In genomic region chr2:26639083-26639482, GRCm38 (mm10) we compare ENCODE assay signal across 8 mouse cellular contexts. TPM values are rescaled to one million over a fixed set of nuclear protein-coding genes. Genes with fewer than 3 reads are reported as not detected.
DNase-seq lines count a peak whose midpoint lies in the region; ATAC-seq and TF ChIP-seq lines count a peak whose summit lies in the region.

No protein-coding gene starts in this region.

- intact Hi-C loops in left cerebral cortex, postnatal 36 days (cut with DNase I): loop anchor here (10.0 kb wide), 1 partner anchor 376 kb away; no protein-coding TSS in a partner anchor

- WGBS in spleen, adult 2 months: 1% methylated on average over 8 of the region's 8 CpGs

- ATAC-seq in cerebellum, adult (ENCODE audit: insufficient number of reproducible peaks, low FRiP score, low TSS enrichment): no peak

- H3K27me3 ChIP-seq in spleen, adult 2 months (ENCODE audit: control insufficient read depth, insufficient read depth, low read length): no peaks in the 10 kb centered on the region

- peak overlapping the region; percentile 41 for H3K4me3 ChIP-seq in spleen, adult 2 months (ENCODE audit: extremely low read depth, insufficient read depth, insufficient read length)

- peaks cover 13% of the 10 kb centered on the region for H3K36me3 ChIP-seq in spleen, adult 2 months (ENCODE audit: control insufficient read depth, insufficient read depth, low read length)

- H3K4me1 ChIP-seq in spleen, adult 2 months (ENCODE audit: control insufficient read depth, insufficient read depth, insufficient read length): peaks cover 14% of the 10 kb centered on the region; the same call in 1 of the 2 replicates

- H3K27ac ChIP-seq in spleen, adult 2 months (ENCODE audit: insufficient read depth, low read length): no peak overlapping the region

- peak; percentile 28 for DNase-seq in cerebellum, adult 9-10 months
- DNase-seq in adipocyte (ENCODE audit: low spot score): peak; percentile 68
- peak; percentile 35 for DNase-seq in forelimb bud, embryonic 11.5 days (ENCODE audit: low read depth, low spot score)
- DNase-seq in kidney, adult 9 months: peak; percentile 62
- peak; percentile 60 for DNase-seq in lung, postnatal 14 days
- peak in 1 of 2 experiments; percentile 62 for DNase-seq in spleen, adult 2 months (ENCODE audit: low read depth in 1 of 2, low spot score in 2 of 2)
- DNase-seq in left cerebral cortex, postnatal 36 days (ENCODE audit: low spot score in 2 of 2): no peak

- TF ChIP-seq CTCF in spleen, adult 2 months (IDR thresholded peaks at IDR 0.05; ENCODE audit: extremely low read depth, insufficient read depth, insufficient read length, insufficient replicate concordance): peak; percentile 63; the same call in 1 of the 2 replicates

- no peak for TF ChIP-seq POLR2A in spleen, adult 2 months (IDR thresholded peaks at IDR 0.05; ENCODE audit: low read depth, low read length)

RNA-seq across cellular contexts. Expression of gene Fam69b, which starts 10.8 kb away (rescaled TPM):
- 3.0 and 3.6 TPM in 2 replicates for polyA plus RNA-seq in spleen, adult 2 months (2012; rRNA removed)
- 10 to 100 TPM; 69.1 to 81.4 TPM for total RNA-seq in left cerebral cortex, postnatal 36 days (2021)

RNA-seq across cellular contexts. Expression of gene Lcn4, which starts 32.0 kb away (rescaled TPM):
- polyA plus RNA-seq in spleen, adult 2 months (2012; rRNA removed): 0.90 and 1.3 TPM in 2 replicates
- total RNA-seq in left cerebral cortex, postnatal 36 days (2021): not detected

RNA-seq across cellular contexts. Expression of gene Agpat2, which starts 34.9 kb away (rescaled TPM):
- polyA plus RNA-seq in spleen, adult 2 months (2012; rRNA removed): 22.7 and 27.7 TPM in 2 replicates
- 1 to 10 TPM; 1.5 to 1.6 TPM for total RNA-seq in left cerebral cortex, postnatal 36 days (2021)

RNA-seq across cellular contexts. Expression of gene Gm20532, which starts 52.6 kb away (rescaled TPM):
- not detected in 2 replicates for polyA plus RNA-seq in spleen, adult 2 months (2012; rRNA removed)
- total RNA-seq in left cerebral cortex, postnatal 36 days (2021): not detected

RNA-seq across cellular contexts. Expression of gene Egfl7, which starts 59.3 kb away (rescaled TPM):
- polyA plus RNA-seq in spleen, adult 2 months (2012; rRNA removed): 167 and 196 TPM in 2 replicates
- 10 to 100 TPM; 61.6 to 85.2 TPM for total RNA-seq in left cerebral cortex, postnatal 36 days (2021)

Comparison
In these comparisons a context has a peak if more than half of its experiments do, and no peak if none do; other contexts are left out.
1. DNase-seq: peak in cerebellum, adult 9-10 months (single experiment), adipocyte (single experiment), forelimb bud, embryonic 11.5 days (single experiment), kidney, adult 9 months (single experiment) and lung, postnatal 14 days (single experiment); none in left cerebral cortex, postnatal 36 days (0 of 2).